Mouse (Mus musculus) cerebellum, adult 18-20 months (tissue): Measurements from ENCODE around the gene Bid.
A peak's percentile ranks its signal among the peaks of the same experiment; 100 is the strongest.
"Not testable (repeated sequence)": the region's sequence is repeated elsewhere in the genome, so short reads cannot be mapped to it uniquely, and the experiment has no call there.

Experiments used
- DNase-seq, 2 experiments: peaks; one replicate each; pipeline ENCODE4 v3.0.0; 2021

Gene Bid

GRCm38 (mm10) chr6:120933670-120934069, 17.0 kb upstream of the Bid start:
- DNase-seq = no peak

GRCm38 (mm10) chr6:120932597-120932996, 15.9 kb upstream of the Bid start:
- DNase-seq = no peak

- no peak for DNase-seq
Measured at GRCm38 (mm10) chr6:120930450-120931306, 14.0 kb upstream of the Bid start.

- DNase-seq = no peak
Measured at GRCm38 (mm10) chr6:120929421-120929820, 12.8 kb upstream of the Bid start.

- peak; percentile 31 to 33 for DNase-seq
Measured at GRCm38 (mm10) chr6:120927765-120928164, 11.1 kb upstream of the Bid start.

GRCm38 (mm10) chr6:120926880-120927279, 10.2 kb upstream of the Bid start:
- DNase-seq = no peak

GRCm38 (mm10) chr6:120924791-120925321, 8.2 kb upstream of the Bid start:
- not testable (repeated sequence) for DNase-seq

- no peak for DNase-seq
Measured at GRCm38 (mm10) chr6:120917975-120918374, 1.3 kb upstream of the Bid start.

GRCm38 (mm10) chr6:120916972-120917881, 574 bp upstream of the Bid start:
- DNase-seq = not testable (repeated sequence)

- no peak for DNase-seq
Measured at GRCm38 (mm10) chr6:120915649-120915975, 1.0 kb downstream of the Bid start.

GRCm38 (mm10) chr6:120914911-120915648, 1.6 kb downstream of the Bid start:
- peak in 1 of 2 experiments; percentile 24 for DNase-seq

- DNase-seq = no peak
Measured at GRCm38 (mm10) chr6:120914533-120914910, 2.1 kb downstream of the Bid start.

- no peak for DNase-seq
Measured at GRCm38 (mm10) chr6:120913783-120914182, 2.9 kb downstream of the Bid start.

GRCm38 (mm10) chr6:120912931-120913330, 3.7 kb downstream of the Bid start:
- DNase-seq = no peak

GRCm38 (mm10) chr6:120911213-120912007, 5.2 kb downstream of the Bid start:
- DNase-seq = no peak

- no peak for DNase-seq
Measured at GRCm38 (mm10) chr6:120909501-120909900, 7.2 kb downstream of the Bid start.

- not testable (repeated sequence) for DNase-seq
Measured at GRCm38 (mm10) chr6:120907876-120908597, 8.6 kb downstream of the Bid start.

- DNase-seq = no peak
Measured at GRCm38 (mm10) chr6:120906521-120906920, 10.1 kb downstream of the Bid start.

- no peak for DNase-seq
Measured at GRCm38 (mm10) chr6:120905111-120905510, 11.5 kb downstream of the Bid start.

GRCm38 (mm10) chr6:120903961-120904360, 12.7 kb downstream of the Bid start:
- DNase-seq = no peak

- no peak for DNase-seq
Measured at GRCm38 (mm10) chr6:120903450-120903912, 13.2 kb downstream of the Bid start.
